Mouse (Mus musculus) monocyte, adult 2 months (primary cell): Measurements from ENCODE around the gene Hc.

ENCODE experiments used
- DNase-seq, 2 experiments: peaks; one replicate each; pipeline ENCODE4 v3.0.0; 2022; ENCODE audit warnings: low spot score in 2 of 2, low read depth in 1 of 2

Gene Hc

GRCm38 (mm10) chr2:34978226-34978625, 83.0 kb downstream of the Hc start:
- no peak for DNase-seq

- peak; percentile 41 to 65 for DNase-seq
Observed at GRCm38 (mm10) chr2:34976945-34977658, 84.1 kb downstream of the Hc start.

DNA sequence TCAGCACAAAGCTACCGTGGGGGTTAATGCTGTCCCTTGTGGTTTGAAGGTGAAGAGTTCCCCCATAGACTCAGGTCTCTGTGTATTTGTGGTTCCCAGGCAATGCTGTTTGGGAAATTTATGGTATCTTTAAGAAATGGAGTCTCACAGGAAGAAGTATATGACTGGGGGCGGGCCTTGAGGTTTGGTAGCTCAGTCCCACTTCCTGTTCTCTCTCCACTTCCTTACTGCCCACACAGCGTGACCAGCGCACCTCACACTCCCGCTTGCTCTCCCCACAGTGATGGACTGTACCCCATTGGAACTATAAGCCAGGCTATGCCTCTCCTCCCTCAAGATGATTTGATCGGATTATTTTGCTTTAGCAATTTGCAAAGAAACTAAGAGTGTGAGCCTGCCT, 84.8 kb downstream of the Hc start:
- peak in 1 of 2 experiments; percentile 48 for DNase-seq

DNA sequence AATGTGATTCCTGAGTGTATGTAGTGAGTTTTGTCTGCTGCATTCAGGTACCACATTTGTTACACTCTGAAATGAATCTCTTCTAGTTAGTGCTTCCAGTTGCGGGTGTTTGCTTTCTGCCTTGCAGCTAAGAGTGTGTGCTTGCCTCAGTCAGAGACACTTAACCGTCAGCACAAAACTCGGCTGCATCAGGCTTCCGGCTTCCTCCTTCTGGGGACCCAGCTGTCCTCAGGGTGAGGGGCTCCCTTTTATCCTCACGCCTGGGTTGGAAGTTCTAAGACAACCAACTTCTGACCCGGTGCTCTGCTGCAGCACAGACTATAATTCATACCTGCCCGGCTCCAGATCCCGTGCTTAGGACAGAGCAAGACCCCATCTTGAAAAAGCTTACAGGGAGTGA, 88.2 kb downstream of the Hc start:
- no peak for DNase-seq

DNA sequence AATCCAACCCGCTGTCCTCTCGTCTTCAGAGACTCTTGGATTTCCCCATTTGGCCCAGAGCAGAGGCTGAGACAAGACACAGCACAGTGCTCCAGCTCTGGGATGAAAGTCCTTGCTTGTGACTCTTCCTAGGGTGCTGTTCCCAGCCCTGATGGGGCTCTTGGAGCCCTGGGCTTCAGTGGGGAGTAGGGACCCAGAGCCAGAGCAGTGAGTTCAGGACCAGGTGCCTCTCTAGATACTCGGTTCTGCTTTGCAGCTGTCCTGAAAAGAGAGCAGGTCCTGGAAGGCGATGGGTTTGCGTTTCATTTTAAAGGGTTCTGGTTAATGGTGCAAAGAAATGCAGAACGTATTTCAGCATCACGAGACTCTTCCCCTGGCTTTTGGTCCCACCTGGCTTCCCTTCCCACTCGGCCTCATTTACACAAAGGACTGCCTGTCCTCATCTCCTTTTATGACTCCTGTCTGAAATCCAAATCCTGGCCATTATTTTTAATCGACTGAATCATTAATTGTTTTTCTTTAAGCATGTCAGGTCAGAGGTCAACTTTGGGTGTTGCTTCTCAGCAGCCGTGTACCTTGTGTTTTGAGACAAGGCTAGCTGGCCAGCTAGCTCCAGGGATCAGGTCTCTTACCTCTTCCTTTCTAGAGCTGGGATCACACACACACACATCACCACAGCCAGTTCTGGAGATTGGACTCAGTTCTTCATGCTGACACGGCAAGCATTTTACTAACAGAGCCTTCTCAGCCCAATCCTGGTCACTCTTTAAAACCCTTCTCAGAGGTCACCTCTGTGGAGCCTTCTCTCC, 90.0 kb downstream of the Hc start:
- DNase-seq = no peak

- DNase-seq = peak in 1 of 2 experiments; percentile 41
Observed at GRCm38 (mm10) chr2:34970092-34970750, 91.0 kb downstream of the Hc start.

DNA sequence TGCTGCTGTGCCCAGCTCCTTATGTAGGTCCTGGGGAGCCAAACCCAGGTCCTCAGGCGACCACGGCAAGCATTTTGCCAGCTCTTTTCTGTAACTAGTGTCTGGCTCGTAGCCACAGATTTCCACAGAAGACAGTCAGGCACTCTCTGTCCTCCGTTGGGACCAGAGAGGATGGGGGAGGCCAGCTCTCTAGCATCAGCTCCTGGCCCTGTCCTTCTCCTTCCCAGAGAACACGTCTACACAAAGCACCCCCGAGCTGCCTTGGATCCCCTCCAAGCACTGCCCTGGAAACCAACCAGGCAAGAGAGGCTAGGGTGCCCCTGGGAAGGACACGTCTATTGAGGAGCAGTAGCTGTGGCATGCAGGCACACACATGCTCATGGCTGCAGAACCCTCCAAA, 92.1 kb downstream of the Hc start:
- no peak for DNase-seq

- DNase-seq = no peak
Observed at GRCm38 (mm10) chr2:34966243-34966934, 94.8 kb downstream of the Hc start.

GRCm38 (mm10) chr2:34965806-34966205, 95.4 kb downstream of the Hc start:
- DNase-seq = no peak

- no peak for DNase-seq
Observed at GRCm38 (mm10) chr2:34965293-34965692, 95.9 kb downstream of the Hc start.

GRCm38 (mm10) chr2:34964651-34965050, 96.6 kb downstream of the Hc start:
- DNase-seq = no peak

DNA sequence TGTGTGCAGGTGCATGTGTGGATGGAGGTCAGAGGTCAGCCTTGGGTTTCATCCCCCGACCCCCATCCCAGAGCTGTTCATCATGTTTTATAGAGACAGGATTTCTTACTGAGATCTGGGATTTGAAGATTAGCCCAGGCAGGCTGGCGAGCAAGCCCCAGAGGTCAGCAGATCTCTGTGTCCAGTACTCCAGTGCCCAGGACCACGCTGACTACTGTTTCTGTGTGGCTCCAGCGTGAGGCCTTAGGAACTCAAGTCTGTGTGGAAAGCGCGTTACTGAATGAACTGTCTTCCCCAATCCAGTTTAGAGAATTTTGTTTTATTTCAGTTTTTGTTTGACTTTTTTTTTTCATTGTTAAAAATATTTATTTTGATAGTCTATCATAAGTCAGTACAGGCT, 97.0 kb downstream of the Hc start:
- no peak for DNase-seq

- peak in 1 of 2 experiments; percentile 66 for DNase-seq
Observed at GRCm38 (mm10) chr2:34963371-34963956, 97.8 kb downstream of the Hc start.

DNA sequence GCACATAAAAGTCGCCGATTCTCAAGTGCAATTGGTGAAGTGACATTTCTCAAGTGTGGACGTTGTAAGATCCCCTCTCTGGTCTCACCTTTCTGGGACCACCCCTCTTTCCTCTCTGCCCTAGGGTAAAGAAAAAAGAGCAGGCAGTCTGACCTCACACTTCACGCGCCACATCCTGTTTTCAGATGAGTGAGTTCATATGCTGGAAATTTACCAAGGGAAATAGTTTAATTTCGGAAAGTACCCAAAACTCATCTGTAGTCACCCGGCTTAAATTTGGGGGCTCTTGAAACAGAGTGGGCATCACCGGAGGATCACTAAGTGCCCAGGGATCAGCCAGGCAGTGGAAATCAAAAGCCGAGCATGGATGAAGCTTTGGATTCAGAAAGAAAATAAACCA, 98.3 kb downstream of the Hc start:
- DNase-seq = peak in 1 of 2 experiments; percentile 55

DNA sequence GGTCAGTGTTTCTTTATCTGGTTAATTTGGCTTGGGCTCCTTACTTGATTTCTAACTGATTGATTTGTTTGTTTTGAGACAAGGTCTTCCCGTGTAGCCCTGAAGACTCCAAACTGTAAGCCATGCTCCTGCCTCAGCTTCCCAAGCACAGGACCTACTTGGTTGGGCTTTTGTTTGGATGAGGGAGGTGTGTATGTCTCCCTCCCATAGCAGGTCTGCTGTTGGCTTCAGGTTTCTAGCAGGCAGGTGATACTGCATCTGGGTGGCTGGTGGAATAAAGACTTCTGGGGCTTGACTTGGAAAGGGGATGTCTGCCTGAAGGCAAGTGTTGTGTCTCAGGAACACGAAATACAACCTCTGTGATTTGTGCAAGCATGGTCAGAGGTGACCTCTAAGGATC, 99.0 kb downstream of the Hc start:
- no peak for DNase-seq

GRCm38 (mm10) chr2:34961481-34962036, 99.7 kb downstream of the Hc start, which contains the start of gene Traf1:
Gene Traf1, minus strand, starts transcription at chr2:34961772.
- DNase-seq = peak in 1 of 2 experiments; percentile 37

- DNase-seq = no peak
Observed at GRCm38 (mm10) chr2:34960966-34961365, 100.3 kb downstream of the Hc start.

DNA sequence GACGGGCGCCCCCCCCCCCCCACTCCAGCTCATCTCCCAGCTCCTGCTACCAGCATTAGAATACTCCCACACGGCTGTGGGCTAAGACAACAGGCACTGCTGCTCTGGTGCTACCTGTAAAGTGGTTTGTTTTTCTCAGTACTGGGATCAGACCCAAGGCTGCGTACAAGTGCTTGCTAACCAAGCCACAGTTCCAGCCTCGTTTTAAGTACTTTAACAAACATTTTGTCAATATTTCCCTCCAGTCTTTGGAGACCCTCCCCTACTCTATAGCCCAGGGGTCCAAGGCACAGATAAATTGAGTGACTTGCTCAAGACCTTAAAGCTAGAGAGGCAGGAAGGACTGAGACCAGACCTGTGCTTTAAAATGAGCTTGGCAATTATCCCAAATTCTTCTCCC, 100.8 kb downstream of the Hc start:
- DNase-seq = no peak

GRCm38 (mm10) chr2:34958582-34958981, 102.7 kb downstream of the Hc start:
- peak in 1 of 2 experiments; percentile 44 for DNase-seq

DNA sequence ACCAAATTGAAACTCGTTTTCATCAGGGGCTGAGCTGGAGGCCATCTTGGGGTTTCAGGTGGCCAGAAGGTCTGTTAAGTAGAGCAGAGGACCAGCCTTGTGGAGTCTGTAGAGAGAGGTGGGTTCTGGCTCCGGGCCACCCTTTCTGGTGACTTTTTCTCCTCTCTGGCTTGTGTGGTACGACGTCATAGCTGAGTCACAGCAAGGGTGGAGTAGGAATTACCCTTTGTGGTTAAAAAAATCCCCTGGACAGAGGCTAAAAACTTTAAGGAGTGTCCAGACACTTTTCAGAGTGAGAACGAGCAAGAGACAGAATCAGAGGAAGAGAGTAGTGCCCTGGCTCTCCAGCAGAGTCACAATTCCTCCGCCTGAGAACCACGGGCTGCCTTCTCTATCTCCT, 103.2 kb downstream of the Hc start:
- DNase-seq = peak; percentile 63 to 74

DNA sequence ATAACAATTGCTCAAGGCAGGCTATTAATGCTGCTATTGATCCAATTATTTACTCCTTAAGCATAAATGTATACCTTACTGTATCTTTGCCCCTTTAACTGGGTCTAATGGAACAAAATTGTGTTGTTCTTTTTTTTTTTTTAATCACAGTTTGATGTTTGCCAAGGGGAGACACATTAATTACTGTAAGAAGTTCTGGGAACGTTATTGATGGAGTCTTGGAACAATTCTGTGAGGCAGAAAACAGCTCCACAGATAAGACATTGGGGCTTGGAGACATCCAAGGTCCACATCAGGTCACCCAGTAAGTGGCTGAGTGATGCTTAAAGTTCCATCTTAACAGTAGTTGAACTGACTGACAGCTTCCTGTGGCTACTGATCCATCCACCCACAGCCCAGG, 103.8 kb downstream of the Hc start:
- no peak for DNase-seq
